Mouse (Mus musculus): ENCODE data around the gene Pkmyt1.
A peak's percentile ranks its signal among the peaks of the same experiment; 100 is the strongest.
"Not testable (repeated sequence)": the region's sequence is repeated elsewhere in the genome, so short reads cannot be mapped to it uniquely, and the experiment has no call there.

Gene Pkmyt1

GRCm38 (mm10) chr17:23747471-23747870, 21.3 kb downstream of the Pkmyt1 start:
- no peak for DNase-seq (ENCODE audit: low read depth, low spot score)

GRCm38 (mm10) chr17:23748026-23748425, 21.9 kb downstream of the Pkmyt1 start:
- no peak for DNase-seq (ENCODE audit: low read depth, low spot score)

GRCm38 (mm10) chr17:23748631-23749391, 22.7 kb downstream of the Pkmyt1 start:
- DNase-seq (ENCODE audit: low read depth, low spot score) = peak; percentile 92

- no peak for DNase-seq (ENCODE audit: low read depth, low spot score)
These were observed 23.5 kb downstream of the Pkmyt1 start for GRCm38 (mm10) chr17:23749400-23750191.

GRCm38 (mm10) chr17:23755689-23756088, 29.6 kb downstream of the Pkmyt1 start:
- no peak for DNase-seq (ENCODE audit: low read depth, low spot score)

- no peak for DNase-seq (ENCODE audit: low read depth, low spot score)
These were observed 31.4 kb downstream of the Pkmyt1 start for GRCm38 (mm10) chr17:23757581-23757980.

- DNase-seq (ENCODE audit: low read depth, low spot score) = peak; percentile 81
These were observed 32.7 kb downstream of the Pkmyt1 start for GRCm38 (mm10) chr17:23758801-23759200.

GRCm38 (mm10) chr17:23760231-23760630, 34.1 kb downstream of the Pkmyt1 start:
- peak; percentile 62 for DNase-seq (ENCODE audit: low read depth, low spot score)

GRCm38 (mm10) chr17:23761155-23761554, 35.0 kb downstream of the Pkmyt1 start:
- DNase-seq (ENCODE audit: low read depth, low spot score) = no peak

GRCm38 (mm10) chr17:23762976-23763375, 36.8 kb downstream of the Pkmyt1 start:
- no peak for DNase-seq (ENCODE audit: low read depth, low spot score)

GRCm38 (mm10) chr17:23770493-23770892, 44.4 kb downstream of the Pkmyt1 start:
- no peak for DNase-seq (ENCODE audit: low read depth, low spot score)

- no peak for DNase-seq (ENCODE audit: low read depth, low spot score)
These were observed 44.8 kb downstream of the Pkmyt1 start for GRCm38 (mm10) chr17:23770896-23771283.

GRCm38 (mm10) chr17:23771284-23772218, 45.4 kb downstream of the Pkmyt1 start, which contains the start of gene Flywch1:
Gene Flywch1 (minus strand): TSS chr17:23771602.
- DNase-seq (ENCODE audit: low read depth, low spot score) = peak; percentile 99

GRCm38 (mm10) chr17:23772219-23772556, 46.1 kb downstream of the Pkmyt1 start:
- DNase-seq (ENCODE audit: low read depth, low spot score) = not testable (repeated sequence)

GRCm38 (mm10) chr17:23773676-23774075, 47.5 kb downstream of the Pkmyt1 start:
- no peak for DNase-seq (ENCODE audit: low read depth, low spot score)

GRCm38 (mm10) chr17:23774090-23774489, 48.0 kb downstream of the Pkmyt1 start:
- DNase-seq (ENCODE audit: low read depth, low spot score) = peak; percentile 88

- no peak for DNase-seq (ENCODE audit: low read depth, low spot score)
These were observed 50.1 kb downstream of the Pkmyt1 start for GRCm38 (mm10) chr17:23776216-23776615.

GRCm38 (mm10) chr17:23777141-23777540, 51.0 kb downstream of the Pkmyt1 start:
- DNase-seq (ENCODE audit: low read depth, low spot score) = no peak

GRCm38 (mm10) chr17:23778447-23778846, 52.3 kb downstream of the Pkmyt1 start:
- no peak for DNase-seq (ENCODE audit: low read depth, low spot score)

- no peak for DNase-seq (ENCODE audit: low read depth, low spot score)
These were observed 57.2 kb downstream of the Pkmyt1 start for GRCm38 (mm10) chr17:23783352-23783751.

- peak; percentile 79 for DNase-seq (ENCODE audit: low read depth, low spot score)
These were observed 59.7 kb downstream of the Pkmyt1 start, which contains the start of gene Flywch2 for GRCm38 (mm10) chr17:23785561-23786471. Gene Flywch2 (minus strand): TSS chr17:23786081.

All from ZHBTc4 (cell line).